Mouse (Mus musculus): Measurements from ENCODE around the gene Enkd1.

DNA sequence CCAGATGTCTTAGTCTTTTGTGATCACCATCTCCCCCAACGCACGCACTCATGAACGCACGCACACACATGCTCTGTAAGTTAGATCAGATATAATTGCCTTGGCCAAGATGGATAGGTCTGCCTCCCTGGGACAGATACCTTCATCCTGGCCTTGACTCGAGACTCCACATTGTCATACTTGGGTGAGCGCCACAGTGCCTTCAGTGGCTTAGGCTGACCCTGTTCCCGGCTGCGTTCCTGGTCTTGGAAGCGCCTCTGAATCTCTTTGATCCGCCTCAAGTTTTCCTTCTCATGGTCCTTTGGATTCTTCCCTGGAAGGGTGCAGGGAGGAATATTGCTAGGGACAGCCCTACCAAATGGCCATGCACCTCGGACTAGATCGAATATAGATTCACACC, 1.6 kb downstream of the Enkd1 start:
- TF ChIP-seq CTCF (IDR thresholded peaks at IDR 0.05; ENCODE audit: borderline replicate concordance, insufficient read depth, low read length) (no peak), POLR2A (IDR thresholded peaks at IDR 0.05; ENCODE audit: low read depth, low read length) (no peak)
